Mouse (Mus musculus): ENCODE data around the gene Armh3.
"Not testable (repeated sequence)": the region's sequence is repeated elsewhere in the genome, so short reads cannot be mapped to it uniquely, and the experiment has no call there.

Armh3 gene

DNA sequence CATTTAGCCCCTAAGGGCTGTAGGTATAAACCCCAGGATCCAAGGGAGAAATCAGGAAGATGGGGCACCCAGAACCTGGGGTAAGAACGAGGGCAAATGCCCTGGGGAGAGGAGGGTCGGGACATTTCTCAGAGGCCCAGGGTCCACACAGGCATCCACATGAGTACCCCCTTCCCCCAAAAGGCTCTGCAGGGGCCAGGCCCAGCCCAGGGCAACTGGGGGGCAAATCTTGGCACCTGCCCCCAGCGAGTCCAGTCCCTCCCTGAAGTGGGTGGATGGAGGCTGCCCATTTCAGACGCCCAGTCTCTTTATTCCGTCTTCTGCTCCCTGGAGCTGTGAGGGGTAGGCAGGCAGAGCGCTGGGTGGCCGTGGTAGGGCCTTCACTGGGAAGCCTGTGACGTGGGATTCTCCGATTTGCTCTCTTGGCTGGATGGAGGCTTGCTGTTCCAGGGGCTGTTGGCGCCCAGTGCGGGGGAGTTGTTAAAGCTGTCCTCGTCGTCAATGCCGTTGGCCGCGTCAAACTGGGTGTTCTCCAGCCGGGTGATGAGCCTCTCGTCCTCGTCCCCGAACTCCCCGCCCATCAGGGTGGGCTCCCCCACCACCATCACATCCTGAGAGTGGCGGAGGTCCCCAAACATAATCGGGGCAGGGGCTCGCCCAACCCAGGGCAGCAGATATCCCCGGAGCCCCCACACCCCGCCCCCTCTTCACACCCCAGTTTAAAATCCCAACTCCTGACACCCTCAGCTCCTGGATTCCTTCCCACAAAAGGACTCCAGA is 34.6 kb upstream of the Armh3 start:
- no peak for DNase-seq (ENCODE audit: low read depth)

DNA sequence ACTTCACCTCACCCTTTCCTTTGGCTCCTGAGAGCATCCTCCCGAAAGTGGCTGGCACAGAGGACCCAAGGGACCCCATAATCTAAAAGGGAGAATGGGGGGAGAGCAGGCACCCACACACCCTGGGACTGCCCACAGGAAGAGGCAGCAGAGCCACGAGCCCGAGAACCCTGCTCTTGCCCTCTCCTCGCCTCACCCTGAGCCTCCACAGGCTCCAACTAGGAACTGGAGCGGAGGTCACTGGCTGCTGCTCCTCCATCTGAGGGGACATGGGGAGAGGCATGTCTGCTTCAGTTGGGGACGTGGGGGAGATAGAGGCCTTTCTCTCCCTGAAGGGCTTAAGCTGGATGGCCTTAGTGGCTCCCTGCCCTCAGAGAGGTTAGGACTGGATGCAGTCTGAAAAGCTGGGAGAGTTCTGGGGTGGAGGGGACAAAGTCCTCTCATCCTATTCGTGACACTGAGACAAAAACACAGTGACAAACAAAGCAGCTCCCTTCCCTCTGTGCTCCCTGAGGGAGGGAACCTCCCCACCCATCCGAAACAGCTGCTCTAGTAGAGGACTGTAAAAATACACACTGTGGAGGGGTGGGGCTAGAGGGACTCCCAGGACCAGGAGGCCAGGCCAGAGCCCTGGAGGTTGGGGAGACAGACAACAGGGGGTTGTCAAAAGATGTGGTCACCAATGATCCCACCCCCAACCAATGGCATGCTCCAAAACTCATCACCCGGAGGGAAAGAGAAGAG is 33.6 kb upstream of the Armh3 start:
- DNase-seq (ENCODE audit: low read depth) = no peak

DNA sequence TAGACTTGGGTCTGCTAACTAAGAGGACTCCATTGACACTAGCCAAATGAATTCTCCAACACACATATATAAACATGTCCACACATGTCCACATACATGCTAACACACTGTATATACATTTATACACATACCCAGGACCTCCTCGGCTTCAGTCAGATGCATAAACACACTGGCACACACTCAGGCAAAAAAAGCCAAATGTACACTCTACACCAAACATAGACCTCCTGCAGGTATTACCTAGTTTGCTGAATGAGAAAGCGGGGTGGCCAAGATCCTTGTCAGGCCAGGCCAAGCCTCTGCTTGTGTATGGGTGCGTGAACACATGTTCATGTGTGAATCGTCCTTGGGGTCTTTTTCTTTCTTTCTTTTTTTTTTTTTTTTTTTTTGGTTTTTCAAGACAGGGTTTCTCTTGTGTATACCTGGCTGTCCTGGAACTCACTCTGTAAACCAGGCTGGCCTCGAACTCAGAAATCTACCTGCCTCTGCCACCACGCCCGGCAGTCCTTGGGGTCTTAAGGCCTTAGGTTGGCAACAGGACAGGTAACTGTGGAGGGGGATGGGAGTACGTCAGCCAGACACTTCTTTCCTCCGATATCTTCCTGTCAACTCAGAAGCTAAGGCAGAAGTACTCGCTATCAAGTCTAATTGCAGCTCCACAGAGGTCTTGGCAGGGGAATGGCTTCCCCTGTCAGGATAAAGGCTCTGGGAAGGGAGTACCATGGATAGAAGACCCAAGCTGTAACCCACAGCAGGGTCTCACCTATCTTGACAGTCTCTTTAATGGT is 32.1 kb upstream of the Armh3 start:
- no peak for DNase-seq (ENCODE audit: low read depth)

DNA sequence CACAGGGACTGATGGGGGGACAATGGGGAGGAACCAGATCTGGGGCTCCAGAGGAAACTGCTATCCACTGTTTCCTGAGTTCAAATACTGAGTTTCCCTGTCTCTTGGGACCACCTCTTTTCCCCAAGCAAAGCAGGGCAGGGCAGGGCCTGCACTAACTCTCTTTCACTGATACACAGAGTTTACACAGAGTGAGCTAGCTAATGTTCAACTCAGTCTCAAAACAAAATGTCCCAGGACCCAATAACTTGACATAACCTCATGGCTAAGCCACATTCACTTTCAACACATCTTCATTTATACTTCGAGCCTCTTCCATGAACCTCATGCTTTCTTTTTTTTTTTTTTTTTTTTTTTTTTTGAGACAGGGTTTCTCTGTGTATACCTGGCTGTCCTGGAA is 31.4 kb upstream of the Armh3 start:
- no peak for DNase-seq (ENCODE audit: low read depth)

DNA sequence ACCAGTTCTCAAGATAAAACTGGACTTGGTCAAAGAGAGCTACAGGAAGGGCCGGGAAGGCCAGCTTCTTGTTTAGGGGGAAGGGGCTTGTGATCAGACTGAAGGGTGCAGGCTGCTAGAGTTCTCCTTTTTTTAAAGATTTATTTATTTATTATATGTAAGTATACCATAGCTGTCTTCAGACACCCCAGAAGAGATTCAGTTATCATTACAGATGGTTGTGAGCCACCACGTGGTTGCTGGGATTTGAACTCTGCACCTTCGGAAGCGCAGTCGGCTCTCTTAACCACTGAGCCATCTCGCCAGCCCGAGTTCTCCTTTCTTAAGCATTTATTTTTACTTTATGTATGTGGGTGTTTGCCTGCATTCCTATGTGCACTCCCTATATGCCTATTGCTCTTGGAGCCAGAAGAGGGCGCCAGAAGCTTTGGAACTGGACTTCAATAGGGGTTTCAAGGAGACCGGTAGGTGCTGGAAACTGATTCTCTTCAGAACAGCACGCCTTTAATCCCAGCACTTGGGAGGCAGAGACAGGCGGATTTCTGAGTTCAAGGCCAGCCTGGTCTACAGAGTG is 30.5 kb upstream of the Armh3 start:
- DNase-seq (ENCODE audit: low read depth) = peak; percentile 65

DNA sequence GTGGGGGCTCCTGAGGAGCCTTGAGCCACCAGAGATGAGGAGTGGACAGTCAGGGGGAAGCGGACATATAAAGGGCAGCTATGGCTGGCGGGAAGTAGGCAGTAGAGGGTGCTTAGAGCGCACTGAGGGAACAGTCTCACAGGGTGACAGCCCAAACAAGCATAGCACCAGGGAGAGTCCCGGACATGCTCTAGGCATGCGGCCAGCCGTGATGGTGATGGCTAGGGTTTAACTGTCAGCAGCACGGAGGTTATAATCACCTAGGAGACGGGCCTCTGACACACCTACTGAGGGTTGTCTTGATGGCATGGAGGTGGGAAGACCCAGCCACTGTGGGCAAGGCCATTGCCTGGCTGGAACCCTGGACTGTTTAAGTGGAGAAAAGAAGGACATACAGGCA is 28.3 kb upstream of the Armh3 start:
- no peak for DNase-seq (ENCODE audit: low read depth)

DNA sequence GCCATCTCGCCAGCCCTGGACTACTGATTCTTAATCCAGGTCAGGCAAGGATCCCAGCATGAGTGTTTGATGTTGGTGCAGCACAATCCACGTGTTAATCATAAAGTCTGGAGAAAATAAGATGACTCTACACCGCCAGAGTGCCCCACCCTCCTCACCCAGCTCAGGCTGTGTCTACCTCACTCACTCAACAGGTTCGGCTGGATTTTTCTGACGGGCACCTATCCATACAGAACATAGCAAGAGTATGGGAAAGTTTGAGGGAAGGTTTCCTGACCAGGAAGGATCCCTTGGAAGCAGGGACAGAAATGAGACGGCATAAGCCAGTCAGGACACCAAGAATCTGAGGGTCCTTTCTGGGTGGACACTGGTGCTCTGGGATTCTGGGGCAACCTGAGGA is 26.7 kb upstream of the Armh3 start:
- DNase-seq (ENCODE audit: low read depth) = no peak

DNA sequence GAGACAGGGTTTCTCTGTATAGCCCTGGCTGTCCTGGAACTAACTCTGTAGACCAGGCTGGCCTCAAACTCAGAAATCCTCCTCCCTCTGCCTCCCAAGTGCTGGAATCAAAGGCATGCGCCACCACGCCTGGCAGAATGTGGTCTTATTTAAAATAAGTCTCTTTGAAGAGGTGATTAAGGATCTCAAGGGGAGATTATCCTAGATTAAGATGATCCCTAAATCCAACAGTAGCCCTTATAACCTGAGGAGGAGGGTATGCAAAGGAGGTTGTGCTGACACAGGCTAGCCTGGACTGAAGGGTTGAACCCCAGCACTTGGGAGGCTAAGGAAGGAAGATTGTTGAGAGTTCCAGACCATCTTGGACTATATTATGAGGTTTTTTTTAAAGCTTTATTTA is 17.7 kb upstream of the Armh3 start:
- DNase-seq (ENCODE audit: low read depth) = no peak

DNA sequence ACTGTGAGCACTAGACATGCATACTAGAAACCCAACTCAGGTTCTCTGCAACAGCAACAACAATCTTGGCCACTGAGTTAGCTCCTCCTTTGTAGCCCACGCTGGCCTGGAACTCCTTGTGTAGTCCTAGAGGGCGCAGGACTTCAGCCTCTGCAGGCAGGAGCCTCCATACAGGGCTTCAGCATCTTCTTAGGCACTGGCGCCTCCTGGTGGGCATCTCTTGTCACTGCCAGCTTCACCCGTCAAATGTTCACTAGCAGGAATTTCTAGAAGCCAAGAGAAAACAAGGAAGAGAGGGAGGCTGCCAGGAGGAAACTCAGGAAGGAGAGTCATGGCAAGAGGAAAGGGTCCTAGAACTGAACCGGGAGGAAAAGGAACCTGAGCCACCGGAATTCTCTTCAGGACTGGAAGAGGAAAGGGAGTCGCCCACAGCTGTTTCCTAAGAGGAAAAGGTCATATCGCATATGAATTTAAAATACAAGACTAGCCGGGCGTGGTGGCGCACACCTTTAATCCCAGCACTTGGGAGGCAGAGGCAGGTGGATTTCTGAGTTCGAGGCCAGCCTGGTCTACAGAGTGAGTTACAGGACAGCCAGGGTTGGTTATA is 16.4 kb upstream of the Armh3 start:
- DNase-seq (ENCODE audit: low read depth) = peak; percentile 94

DNA sequence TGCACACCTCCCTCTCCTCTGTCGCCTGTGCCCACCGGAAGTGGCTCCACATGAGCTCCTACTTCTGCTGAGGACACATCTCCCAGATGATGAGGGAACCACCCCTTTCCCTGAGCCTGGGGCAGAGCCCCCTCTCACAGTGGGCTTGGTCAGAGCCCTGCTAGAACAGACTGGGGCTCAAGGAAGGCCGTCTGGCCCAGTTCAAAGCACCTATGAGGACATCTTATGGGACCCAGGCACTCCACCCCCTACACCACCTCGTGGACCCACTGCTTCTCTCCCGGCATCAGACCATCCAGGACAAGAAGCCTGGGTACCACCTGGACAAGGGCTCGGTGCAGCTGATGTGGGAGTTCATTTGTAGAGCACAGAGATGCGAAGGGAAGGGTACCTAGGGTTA is 7.4 kb upstream of the Armh3 start:
- DNase-seq (ENCODE audit: low read depth) = no peak

DNA sequence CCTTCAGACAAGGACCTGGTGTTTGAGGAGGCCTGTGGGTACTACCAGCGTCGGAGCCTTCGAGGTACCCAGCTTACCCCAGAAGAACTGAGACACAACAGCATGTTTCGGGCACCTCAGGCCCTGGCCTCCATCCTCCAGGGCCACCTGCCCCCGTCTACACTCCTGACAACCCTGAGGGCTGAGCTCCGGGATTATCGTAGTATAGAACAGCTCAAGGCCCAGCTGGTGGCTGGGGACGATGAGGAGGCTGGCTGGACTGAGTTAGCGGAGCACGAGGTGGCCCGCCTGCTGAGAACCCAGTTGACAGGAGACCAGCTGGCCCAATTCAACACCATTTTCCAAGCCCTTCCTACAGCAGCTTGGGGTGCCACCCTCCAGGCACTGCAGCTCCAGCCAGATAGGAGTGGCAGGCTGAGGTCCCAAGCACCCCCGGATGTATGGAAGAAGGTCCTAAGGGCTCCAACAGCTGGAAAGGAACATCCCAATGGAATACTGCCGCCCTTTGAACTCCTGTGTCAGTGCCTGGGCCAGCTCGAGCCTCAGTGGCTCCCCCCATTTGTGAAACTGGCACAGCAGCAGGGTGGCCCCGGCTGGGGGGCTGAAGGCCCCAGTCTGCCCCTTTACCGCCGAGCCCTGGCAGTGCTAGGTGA is 6.7 kb upstream of the Armh3 start:
- DNase-seq (ENCODE audit: low read depth) = no peak

DNA sequence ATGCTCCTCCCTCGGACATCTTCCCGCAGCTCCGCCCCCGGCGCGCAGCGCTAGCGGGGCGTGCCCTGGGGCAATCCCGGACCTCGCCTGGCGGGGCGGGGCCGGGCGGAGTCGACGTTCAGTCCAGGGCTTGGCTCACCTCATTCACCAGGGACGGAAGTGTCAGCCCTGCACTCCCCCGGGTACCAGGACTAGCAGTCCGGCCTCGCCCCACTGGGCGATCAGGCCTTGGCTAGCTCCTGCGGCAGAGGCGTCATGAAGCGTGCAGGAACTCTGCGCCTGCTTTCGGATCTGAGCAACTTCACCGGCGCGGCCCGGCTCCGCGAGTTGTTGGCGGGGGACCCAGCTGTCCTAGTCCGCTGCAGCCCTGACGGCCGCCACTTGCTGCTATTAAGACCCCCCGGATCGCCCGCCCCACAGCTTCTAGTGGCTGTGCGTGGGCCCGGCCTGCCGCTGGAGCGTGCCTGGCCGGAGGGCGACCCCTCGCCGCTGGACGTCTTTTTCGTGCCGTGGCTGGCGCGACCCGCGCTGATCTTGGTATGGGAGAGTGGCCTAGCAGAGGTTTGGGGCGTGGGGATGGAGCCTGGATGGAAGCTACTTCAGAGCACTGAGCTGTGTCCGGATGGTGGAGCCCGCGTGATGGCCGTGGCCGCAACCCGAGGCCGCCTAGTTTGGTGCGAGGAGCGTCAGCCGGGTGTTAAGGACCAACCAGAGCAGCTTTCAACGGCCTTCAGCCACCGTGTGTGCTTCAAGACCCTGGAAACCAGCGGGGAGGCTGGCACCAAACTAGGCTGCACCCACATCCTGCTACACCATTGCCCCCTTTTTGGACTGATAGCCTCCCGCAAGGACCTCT is 5.3 kb upstream of the Armh3 start, which contains the start of gene Hps6:
Gene Hps6, plus strand, starts transcription at position 138 of the 856 bp plus-strand sequence.
- DNase-seq (ENCODE audit: low read depth) = peak; percentile 92

DNA sequence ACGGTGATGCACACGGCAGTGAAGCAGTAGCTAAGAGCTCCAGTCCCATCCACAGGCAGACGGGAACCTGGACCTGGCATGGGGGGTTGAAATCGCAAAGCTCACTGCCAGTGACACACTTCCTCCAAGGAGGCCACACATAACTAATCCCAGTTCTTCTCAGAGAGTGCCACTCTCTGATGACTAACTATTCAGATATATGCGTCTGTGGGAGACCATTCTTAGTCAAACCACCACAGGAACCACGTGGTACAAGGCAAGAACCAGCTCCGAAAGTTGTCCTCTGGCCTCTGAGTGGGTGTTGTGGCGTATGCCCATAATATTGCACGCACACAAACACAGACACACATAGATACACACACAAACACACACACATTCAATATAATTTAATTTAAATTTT is 4.0 kb upstream of the Armh3 start:
- DNase-seq (ENCODE audit: low read depth) = peak; percentile 95

DNA sequence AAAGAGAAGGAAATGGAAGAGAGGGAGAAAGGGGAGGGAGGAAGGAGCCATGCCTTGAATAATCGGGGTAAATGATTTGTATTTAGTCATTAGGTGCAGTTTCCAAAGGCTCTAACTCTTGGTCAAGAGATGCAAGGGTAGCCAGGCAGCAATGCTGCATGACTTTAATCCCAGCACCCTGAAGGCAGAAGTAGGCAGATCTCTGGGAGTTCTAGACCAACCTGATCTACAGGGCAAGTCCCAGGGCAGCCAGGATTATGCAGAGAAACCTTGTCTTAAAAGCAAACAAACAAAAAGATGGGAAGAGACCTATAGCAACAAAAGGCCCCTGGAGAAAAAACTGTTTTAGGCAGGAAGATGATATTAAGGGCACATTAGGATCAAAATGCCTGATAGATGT is 1.1 kb upstream of the Armh3 start:
- DNase-seq (ENCODE audit: low read depth) = no peak

DNA sequence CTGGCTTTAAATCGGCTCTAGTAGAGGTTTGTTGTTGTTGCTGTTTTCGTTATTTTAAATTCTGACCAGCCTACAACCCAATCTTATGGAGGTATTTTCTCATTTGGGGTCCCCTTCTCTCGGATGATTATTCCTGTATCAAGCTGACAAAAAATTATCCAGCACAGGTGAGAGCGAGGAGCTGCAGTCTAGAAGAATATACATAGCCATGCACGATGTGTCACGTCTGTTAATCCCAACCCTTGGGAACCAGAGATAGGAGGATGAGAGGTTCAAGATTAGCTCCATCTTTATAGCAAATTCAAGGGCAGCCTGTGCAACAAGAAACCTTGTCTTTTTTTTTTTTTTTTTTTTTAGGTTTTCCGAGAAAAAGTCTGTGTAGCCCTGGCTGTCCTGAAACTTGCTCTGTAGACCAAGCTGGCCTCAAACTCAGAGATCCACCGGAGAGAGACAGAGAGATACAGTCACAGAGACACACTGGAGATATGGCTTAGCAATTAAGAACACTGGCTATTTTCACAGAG is 468 bp upstream of the Armh3 start:
- DNase-seq (ENCODE audit: low read depth) = no peak

DNA sequence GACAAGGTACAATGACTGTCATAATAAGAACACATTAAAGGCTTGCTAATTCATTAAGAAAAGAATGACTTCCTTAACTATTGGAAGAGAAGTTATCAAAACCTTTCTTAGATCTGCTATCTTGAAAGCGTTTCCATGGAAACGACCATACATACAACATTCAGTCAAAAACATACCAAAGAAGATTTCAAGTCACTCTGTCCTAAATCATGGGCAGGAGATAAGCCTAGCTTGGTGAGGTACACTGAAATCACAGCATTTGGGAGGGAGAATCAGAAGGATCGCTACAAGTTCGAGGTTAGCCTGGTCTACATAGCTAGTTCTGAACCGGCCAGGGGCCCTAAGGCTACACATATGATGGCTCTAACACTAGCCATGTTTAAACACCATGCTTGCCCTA is 923 bp downstream of the Armh3 start:
- DNase-seq (ENCODE audit: low read depth) = peak; percentile 49

DNA sequence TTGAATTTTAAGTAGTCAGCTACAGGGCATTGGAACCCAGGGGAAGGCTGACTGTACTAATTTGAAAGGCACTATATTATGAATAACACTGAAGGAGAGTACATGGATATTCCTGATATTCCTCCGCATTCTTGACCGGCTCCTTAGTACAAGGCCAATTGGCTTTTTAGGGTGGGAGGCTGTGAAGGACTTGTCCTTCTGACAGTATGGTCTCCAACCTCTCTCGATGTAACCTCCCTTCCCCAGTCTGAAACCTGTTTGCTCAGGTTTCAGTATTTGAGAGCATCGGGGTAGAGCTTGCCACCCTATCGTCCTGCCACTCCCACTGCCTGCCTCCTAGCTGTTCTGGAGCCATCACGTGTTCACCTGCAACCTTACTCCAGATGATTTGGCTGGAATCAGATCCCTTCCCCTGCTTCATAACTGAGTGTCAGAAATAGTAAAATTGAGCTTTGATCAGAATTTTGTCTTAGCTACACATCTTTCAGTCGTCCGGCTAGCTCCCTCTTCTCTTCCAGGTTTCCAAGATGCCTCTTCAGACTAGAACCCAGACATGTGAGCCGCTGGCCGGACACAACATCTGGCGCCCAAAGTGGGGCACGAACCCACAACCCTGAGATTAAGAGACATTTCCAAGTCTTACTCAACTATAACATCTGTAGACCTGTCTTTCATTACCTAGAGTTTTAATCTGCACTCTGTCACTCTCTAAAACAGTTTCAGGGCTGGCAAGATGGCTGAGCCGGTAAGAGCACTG is 4.1 kb downstream of the Armh3 start:
- no peak for DNase-seq (ENCODE audit: low read depth)

DNA sequence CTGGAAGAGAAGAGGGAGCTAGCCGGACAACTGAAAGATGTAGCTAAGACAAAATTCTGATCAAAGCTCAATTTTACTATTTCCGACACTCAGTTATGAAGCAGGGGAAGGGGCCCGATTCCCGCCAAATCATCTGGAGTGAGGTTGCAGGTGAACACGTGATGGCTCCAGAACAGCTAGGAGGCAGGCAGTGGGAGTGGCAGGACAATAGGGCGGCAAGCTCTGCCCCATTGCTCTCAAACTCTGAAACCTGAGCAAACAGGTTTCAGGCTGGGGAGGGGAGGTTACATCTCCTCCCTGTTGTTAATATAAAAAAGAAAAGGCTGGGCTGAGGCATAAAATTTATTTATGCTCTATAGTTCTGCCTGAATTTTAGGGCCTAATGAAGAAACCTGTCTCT is 4.8 kb downstream of the Armh3 start:
- not testable (repeated sequence) for DNase-seq (ENCODE audit: low read depth)

DNA sequence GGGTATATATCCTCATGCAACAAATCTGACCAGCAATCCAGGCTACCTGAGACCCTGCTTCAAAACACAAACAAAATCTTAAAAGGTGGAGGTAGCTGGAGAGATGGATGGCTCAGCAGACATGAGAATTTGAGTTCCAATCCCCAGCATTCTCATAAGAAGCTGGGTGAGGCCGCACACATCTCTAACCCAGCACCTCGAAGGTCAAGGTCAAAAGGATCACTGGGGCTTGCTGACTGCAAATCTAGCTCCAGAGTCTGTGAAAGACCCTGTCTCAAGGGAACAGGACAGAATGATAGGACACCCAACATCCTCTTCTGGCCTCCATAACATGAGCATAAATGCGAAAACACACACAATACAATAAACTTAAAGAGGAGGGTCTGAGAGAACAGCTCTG is 7.1 kb downstream of the Armh3 start:
- DNase-seq (ENCODE audit: low read depth) = no peak

DNA sequence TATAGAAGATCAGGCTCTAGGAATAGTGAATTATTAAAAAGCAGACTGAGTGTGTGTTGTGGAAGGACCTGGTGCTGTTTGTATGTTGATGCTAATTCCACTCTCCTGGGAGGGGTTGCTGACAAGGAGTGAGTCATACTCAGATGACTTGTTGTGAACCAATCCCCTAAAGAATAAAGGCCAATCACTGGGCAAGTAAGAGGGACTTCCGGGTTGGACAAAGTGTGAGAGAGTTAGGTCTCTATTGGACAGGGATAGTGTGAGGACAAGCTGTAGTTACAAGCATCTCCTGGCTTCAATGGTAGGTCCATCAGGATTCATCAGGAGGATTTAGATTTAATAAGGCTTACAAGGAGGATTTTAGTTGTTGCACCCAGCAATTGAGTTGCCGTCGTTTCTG is 10.1 kb downstream of the Armh3 start:
- peak; percentile 23 for DNase-seq (ENCODE audit: low read depth)
